Mouse (Mus musculus) mesoderm, embryonic 11.5 days (tissue): ENCODE data around the gene Gm3776.
A peak's percentile ranks its signal among the peaks of the same experiment; 100 is the strongest.
"Not testable (repeated sequence)": the region's sequence is repeated elsewhere in the genome, so short reads cannot be mapped to it uniquely, and the experiment has no call there.

ENCODE experiments used
- DNase-seq: peaks from one replicate; pipeline ENCODE4 v3.0.0-alpha.2; 2012; ENCODE audit warnings: low read depth, low spot score

Gm3776 gene

DNA sequence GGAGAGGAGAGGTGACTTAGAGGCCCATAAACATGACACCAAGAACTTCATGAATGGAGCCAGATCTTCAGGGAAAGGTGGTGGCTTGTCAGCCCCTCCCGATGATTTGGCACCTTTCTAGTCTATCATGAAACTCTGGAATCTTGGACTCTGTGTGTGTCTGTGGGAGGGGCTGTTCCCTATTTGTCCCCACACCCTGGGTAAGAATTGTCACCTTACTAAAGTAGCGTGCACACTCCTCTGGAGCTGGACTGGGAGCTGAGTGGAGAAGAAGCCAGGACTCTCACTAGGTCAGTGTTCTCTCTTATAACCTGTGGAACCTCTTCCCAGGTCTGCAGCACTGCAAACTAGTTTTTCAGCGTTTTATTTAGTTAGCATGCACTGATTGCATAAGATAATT, at the start of gene Gm3776:
Gene Gm3776, plus strand, starts transcription at position 216 of the 400 bp plus-strand sequence.
- DNase-seq: not testable (repeated sequence)

DNA sequence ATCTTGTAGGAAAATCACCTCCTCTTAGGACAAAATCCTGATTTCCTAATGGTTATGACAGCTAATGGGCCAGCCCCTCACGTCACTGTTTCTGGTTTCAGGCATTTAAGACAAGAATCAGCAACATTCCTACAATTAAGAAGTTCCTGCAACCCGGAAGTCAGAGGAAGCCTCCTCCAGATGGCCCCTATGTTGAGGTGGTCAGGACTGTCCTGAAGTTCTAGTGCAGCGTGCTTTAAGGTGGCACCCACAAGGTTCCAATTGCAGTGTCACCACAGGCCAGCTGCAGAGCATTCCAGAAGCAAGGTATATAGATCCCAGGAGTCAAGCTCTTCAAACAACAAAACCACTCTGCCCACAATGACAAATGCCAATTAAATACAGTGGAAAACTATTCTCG, 48.0 kb upstream of the Gm3776 start:
- DNase-seq: no peak

DNA sequence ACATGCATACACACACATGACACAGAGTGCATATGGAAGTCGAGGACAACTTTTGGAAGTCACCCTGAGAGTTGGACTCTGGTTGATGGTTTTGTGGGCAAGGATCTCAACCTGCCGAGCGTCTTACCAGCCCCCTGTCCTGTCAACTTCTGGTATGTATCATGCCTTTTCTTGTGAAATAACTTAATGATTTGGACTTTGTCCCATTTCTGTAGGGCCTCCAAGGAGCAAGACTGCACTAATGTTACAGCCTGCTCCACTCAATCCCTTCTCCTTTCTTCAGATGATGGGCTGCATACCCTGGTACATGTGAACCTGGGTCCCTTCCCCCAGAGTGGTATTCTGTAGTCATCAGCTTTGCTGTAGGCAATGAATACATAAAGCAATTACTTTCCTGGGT, 46.9 kb upstream of the Gm3776 start:
- no peak for DNase-seq

DNA sequence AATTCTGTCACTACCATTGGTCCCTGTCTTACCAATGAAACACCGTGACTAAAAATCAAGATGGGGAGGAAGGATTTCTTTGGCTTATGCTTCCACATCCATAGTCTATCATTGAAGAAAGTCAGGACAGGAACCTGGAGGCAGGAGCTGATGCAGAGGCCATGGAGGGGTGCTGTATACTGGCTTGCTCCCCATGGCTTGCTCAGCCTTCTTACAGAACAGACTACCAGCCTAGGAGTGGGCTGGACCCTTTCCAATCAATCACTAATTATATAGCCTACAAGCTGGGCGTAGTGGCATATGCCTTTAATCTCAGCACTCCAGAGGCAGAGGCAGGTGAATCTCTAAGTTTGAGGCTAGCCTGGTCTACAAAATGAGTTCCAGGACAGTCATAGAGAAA, 46.1 kb upstream of the Gm3776 start:
- DNase-seq: no peak

DNA sequence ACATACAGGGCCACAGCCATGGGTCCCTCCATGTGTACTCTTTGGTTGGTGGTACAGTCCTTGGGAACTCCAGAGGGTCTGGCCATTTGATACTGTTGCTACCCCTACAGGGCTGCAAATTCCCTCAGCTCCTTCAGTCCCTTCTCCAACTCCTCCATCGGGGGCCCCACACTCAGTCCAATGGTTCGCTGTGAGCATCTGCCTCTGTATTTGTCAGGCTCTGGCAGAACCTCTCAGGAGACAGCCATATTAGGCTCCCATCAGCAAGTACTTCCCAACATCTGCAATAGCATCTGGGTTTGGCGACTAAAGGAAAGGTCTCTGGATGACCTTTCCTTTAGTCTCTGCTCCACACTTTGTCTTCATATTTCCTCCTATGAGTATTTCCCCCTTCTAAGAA, 45.4 kb upstream of the Gm3776 start:
- no peak for DNase-seq

DNA sequence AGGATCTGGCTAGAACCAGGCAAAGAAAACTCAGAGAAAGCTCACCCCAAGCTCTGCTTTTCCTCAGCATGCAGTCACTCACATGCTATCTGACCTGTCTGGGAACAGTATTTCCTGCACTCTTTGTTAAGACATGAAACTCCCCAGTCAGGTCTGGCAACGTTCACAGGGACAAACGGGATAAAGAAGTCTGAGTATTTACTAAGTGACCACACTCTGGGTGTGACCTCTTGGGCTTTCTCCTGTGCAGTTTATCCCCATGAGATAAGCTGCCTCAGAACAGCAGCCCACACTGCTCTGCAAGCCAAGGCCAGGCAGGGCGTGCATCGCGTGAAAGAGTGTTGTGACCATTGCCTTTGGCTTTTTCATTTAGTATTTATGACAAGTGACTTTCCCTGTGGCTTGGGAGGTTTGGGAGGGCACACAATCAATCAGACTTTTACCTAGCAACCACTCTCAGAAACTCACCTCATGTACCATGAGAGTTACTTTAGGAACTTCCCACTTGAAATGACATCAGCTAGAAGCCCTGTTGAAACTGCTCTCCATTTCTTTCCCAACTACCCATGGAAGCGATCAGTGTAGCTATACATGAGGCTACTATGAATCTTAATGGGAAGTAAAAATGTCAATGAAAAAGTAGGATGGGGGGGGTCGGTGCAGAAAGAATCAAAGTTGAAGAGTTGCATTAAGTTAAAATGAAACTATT, 44.4 kb upstream of the Gm3776 start:
- DNase-seq: no peak

DNA sequence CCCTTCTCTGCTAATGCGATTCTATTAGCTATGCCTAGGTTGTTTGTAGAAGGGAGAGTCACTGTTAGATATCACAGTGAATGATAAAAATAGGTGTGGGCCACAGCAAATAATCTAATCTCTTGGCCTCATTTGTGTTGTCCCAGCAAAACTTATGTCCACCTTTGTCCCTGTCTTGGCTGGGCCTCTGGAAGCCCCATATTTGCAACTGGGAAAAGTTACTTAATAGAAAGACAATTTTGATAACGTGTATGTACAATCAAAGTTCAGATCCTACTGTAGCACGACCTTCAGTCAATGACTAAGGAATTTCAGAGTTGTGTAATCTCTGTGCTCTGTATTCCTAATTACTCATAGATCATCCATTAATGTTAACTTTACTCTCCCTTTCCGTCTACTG, 39.9 kb upstream of the Gm3776 start:
- no peak for DNase-seq

DNA sequence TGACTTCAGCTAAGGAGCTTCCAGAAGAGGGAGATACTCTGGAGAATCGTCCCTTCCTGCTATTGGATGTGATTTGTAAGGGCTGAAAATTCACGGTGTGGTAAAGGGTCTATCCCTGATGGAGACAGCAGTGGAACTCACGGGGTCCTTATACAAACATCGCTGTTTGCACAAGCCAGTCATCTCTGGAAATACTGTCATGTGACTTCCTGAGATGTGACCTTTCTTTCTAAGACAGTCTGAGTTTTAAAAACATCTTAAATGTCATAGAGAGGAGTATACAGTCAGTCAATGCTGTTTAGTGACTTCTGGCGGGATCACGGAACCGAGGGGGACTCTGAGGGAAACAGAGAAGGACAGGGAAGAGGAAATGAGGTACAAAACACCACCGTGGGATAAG, 34.3 kb upstream of the Gm3776 start:
- no peak for DNase-seq

DNA sequence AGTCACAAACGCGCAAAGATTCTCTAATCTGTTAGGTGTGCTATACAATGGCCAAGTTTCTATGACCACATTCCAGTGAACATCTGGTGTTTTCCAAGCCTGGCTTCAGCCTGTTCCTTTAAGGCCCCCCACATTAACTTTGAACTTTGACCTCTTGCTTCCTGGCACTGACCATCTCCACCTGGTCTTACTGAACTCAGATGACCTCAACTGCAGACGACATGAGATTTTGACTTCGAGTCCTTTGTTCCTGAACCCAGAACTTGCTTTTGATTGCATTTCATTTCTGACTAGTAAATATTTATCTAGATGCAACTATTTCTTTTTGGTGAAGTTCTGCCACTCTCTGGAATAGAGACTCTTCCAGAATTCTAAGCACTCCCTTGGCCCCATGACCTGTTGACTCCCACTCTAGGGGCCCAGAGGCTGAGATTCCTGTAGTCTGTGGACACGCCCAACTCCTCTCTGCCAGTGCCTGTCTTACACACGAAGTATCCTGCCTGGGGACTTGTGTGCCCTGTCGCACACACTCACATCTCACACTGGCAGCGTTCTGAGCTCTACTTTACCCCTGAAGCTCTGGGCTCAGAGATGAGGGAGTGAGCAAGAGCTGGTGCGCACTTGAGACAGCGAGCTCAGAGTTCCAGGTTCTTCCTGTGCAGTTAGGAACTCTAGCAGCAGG, 33.6 kb upstream of the Gm3776 start:
- DNase-seq: no peak

DNA sequence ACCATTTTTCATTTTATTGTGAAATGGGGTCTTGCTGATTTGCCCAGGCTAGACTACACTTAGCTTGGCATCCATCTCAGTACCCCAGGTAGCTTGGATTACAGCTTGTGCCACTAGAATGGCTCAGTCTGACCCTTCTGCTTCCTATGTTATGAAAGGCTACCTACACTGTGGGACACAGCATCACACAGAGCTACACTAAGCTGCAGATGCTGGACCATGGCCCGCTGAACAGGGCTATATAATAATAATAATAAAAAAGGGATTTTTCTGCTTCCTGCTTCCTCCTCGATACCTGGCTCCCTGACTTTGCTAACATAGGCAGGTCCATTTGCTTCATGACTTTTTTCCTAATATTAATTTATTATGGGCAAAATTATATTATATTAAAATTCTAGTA, 32.5 kb upstream of the Gm3776 start:
- DNase-seq: no peak

DNA sequence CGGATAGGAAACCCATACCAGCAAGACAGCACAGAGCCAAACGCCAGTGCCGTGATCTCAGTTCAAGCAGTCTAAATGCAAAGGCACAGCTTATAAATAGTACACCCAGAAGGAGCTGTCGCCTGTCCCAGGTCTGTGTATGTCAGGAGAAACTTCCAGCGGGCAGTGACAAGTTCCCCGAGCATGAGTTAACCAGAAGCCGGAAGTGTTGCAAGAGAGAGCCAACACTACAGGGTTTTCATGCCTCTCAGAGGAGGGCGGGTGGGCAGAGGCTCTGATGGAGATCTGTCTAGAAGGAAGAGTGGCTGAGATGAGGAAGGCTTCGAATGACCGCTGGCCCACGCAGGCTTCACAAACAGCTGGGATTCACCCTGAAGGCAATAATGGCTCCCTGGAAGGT, 31.6 kb upstream of the Gm3776 start:
- DNase-seq: no peak

DNA sequence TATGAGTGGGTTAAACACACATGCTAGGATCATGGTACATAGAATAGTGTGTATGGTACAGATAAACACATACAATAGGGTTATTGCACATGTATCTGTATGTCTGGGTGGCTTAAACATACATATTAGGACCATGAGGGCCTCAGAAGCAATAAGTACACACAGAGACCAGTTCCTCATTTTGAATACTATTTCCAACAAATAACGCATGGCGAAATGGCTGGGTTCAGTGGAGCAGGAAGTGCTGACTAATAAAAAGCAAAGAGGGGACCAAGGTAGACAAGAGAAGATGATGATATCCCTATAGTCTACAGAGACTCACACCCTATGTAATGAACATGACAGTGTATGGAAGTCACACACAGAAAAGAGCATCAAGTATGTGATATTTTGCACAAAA, 28.8 kb upstream of the Gm3776 start:
- DNase-seq: no peak

DNA sequence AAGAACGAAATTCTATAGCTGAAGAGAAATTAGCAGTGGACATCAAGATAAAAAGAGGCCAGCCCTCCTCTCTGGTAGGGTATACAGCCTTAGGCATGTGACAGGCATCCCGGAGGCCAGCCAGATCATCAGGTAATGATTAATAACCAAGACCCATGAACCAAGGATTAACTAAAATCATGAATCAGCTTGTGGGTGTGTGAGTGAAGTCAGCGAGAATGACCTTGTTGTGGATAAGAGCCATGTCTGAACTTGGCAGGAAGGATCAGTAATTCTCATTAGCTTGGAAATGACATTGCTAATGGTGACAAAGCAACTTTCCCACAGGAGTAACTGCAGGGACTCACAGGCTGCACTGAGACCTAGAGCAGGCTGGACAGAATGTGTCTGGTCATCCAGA, 27.3 kb upstream of the Gm3776 start:
- DNase-seq: not testable (repeated sequence)

DNA sequence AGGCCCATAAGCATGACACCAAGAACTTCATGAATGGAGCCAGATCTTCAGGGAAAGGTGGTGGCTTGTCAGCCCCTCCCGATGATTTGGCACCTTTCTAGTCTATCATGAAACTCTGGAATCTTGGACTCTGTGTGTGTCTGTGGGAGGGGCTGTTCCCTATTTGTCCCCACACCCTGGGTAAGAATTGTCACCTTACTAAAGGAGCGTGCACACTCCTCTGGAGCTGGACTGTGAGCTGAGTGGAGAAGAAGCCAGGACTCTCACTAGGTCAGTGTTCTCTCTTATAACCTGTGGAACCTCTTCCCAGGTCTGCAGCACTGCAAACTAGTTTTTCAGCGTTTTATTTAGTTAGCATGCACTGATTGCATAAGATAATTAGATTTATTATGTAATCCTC, 26.5 kb upstream of the Gm3776 start, which contains the start of gene Gsta1:
Gene Gsta1, plus strand, starts transcription at position 196 of the 400 bp plus-strand sequence.
- not testable (repeated sequence) for DNase-seq

DNA sequence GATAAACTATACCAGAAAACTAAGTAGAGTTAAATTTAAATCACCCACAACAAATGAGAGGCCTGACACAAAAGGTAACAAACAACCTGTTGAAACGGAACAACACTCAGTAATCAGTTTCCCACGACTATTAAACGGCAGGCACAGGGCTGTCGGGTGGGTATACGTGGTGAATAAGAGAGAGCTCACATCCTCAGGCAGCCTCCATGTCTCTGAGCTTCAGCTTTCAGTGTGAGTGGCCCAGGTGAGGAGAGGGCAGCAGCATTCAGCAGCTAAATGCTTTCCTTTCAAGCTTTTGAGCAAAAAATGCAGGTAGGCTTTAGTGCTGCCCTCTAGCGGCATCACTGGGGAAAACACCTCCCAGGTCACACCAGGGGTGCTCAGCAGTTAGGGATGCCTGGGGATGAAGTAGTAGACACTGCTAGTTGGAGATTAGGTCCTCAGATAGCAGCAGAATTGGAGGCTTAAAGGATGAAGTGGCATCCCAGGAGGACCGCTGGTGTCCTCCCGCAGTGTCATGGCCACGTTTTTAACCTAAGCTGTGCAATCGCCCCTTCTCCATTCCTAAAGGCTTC, 23.7 kb upstream of the Gm3776 start:
- not testable (repeated sequence) for DNase-seq

DNA sequence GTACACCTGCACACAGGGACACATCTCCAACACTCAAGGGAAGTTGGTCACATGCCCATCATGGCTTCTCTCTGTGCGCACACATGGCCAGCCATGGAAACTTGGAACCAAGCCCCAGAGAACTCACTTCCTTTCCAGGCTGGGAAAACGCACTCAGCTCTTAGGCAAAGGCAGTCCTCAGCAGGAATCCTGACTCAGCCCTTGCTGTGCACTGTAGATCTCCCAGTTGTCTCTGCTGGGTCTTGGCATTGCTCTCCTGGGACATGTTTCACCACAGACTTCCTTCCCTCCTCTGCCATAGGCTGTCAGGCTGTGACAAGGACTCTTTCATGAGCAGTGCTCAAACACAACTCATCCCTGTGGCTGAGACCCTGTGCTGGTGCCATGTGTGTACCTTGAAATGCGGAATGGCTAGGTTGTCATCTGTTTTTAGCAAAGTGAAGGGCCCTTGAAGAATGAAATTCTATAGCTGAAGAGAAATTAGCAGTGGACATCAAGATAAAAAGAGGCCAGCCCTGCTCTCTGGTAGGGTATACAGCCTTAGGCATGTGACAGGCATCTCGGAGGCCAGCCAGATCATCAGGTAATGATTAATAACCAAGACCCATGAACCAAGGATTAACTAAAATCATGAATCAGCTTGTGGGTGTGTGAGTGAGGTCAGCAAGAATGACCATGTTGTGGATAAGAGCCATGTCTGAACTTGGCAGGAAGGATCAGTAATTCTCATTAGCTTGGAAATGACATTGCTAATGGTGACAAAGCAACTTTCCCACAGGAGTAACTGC, 1.1 kb upstream of the Gm3776 start:
- DNase-seq: peak; percentile 1

DNA sequence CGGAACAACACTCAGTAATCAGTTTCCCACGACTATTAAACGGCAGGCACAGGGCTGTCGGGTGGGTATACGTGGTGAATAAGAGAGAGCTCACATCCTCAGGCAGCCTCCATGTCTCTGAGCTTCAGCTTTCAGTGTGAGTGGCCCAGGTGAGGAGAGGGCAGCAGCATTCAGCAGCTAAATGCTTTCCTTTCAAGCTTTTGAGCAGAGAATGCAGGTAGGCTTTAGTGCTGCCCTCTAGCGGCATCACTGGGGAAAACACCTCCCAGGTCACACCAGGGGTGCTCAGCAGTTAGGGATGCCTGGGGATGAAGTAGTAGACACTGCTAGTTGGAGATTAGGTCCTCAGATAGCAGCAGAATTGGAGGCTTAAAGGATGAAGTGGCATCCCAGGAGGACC, 2.8 kb downstream of the Gm3776 start:
- DNase-seq: not testable (repeated sequence)

DNA sequence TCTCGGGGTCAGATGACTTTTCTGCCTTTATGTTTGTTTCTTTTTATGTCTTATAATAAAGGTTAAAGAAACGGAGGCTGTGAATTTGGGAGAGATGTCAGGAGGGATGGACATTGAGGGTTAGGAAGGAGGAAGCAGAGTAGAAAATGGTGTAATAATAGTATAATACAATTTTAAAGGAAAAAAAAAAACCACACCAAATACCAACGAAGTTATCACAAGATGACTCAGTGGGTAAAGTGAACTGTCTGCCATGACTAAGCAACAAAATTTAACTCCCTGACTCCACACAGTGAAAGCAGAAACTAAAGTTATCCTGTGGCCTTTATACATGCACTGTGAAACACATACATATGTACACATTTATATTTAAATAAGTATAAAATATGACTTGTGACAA, 14.0 kb downstream of the Gm3776 start:
- not testable (repeated sequence) for DNase-seq

DNA sequence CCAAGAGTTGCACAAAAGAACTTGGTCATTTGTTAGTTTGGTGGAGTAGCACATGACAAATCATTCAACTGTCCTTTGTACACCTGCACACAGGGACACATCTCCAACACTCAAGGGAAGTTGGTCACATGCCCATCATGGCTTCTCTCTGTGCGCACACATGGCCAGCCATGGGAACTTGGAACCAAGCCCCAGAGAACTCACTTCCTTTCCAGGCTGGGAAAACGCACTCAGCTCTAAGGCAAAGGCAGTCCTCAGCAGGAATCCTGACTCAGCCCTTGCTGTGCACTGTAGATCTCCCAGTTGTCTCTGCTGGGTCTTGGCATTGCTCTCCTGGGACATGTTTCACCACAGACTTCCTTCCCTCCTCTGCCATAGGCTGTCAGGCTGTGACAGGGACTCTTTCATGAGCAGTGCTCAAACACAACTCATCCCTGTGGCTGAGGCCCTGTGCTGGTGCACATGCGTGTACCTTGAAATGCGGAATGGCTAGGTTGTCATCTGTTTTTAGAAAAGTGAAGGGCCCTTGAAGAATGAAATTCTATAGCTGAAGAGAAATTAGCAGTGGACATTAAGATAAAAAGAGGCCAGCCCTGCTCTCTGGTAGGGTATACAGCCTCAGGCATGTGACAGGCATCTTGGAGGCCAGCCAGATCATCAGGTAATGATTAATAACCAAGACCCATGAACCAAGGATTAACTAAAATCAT, 25.2 kb downstream of the Gm3776 start:
- not testable (repeated sequence) for DNase-seq

DNA sequence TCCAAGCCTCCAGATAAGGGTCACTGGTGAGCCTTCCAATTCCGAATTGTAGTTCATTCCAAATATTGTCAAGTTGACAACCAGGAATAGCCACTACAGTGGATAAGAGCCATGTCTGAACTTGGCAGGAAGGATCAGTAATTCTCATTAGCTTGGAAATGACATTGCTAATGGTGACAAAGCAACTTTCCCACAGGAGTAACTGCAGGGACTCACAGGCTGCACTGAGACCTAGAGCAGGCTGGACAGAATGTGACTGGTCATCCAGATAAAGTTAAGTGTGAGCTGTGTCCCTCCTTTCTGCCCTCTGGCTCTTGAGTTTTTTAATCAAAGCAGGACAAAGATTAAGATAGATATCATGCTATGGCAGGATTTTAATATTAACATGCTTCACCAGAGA, 32.1 kb downstream of the Gm3776 start:
- DNase-seq: not testable (repeated sequence)

DNA sequence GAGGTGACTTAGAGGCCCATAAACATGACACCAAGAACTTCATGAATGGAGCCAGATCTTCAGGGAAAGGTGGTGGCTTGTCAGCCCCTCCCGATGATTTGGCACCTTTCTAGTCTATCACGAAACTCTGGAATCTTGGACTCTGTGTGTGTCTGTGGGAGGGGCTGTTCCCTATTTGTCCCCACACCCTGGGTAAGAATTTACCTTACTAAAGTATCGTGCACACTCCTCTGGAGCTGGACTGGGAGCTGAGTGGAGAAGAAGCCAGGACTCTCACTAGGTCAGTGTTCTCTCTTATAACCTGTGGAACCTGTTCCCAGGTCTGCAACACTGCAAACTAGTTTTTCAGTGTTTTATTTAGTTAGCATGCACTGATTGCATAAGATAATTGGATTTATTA, 32.8 kb downstream of the Gm3776 start, which contains the start of gene Gm10639:
Gene Gm10639, plus strand, starts transcription at position 201 of the 400 bp plus-strand sequence.
- not testable (repeated sequence) for DNase-seq
